Mouse (Mus musculus) ES-E14 (cell line): ENCODE data around the gene Mei1.

ENCODE experiments used
- HCFC1 ChIP-seq: IDR thresholded peaks from 2 replicates; pipeline ENCODE4 v1.6.1; 2012; ENCODE audit warnings: low read length, inconsistent platforms, borderline replicate concordance; ENCODE audit not compliant: insufficient read depth
- ZC3H11A ChIP-seq: IDR thresholded peaks from 2 replicates; pipeline ENCODE4 v1.6.1; 2012; ENCODE audit warnings: low read depth, mild to moderate bottlenecking, inconsistent platforms, low read length, borderline replicate concordance
- ZNF384 ChIP-seq: IDR thresholded peaks from 2 replicates; pipeline ENCODE4 v1.6.1; 2012; ENCODE audit warnings: low read depth, low read length, inconsistent platforms

- TF ChIP-seq ZC3H11A: no peak
- TF ChIP-seq ZNF384: no peak
- no peak for TF ChIP-seq HCFC1
Observed at GRCm38 (mm10) chr15:82058719-82059201, 11.0 kb upstream of the Mei1 start, which contains the start of gene 4930407I10Rik.
